Mouse (Mus musculus) thymus, postnatal 36 days (tissue): ENCODE measurements around the gene Map2k2.

Source experiments
- DNase-seq, 2 experiments: peaks; one replicate each; pipeline ENCODE4 v3.0.0; 2022; ENCODE audit warnings: mixed read lengths in 2 of 2

Gene Map2k2

DNA sequence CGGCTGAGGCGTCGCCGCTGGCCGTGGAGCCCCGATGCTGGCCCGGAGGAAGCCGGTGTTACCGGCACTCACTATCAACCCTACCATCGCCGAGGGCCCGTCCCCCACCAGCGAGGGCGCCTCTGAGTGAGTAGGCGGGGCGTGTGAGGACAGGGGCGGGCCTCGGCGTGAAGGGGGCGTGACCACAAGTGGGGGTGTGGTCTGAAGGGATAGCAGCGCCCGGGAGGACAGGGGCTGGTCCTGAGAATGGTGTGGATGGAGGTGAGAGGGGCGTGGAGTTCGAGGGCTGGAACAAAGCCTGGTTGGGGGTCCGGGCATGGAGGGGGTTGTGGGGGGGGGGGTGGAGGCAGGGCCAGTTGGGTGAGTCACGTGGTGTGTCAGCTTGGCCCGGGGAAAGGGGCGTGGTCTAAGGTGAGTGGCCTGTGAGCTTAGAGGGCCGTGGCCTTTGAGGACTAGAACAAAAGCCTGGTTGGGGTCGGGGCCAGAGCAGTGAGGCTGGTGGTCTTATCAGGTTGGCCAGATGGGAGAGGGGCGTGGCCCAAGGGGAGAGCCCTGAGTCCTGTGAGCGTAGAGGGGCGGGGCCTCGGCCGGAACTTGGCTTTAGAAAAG is 502 bp downstream of the Map2k2 start:
- DNase-seq: peak; percentile 86 to 88

DNA sequence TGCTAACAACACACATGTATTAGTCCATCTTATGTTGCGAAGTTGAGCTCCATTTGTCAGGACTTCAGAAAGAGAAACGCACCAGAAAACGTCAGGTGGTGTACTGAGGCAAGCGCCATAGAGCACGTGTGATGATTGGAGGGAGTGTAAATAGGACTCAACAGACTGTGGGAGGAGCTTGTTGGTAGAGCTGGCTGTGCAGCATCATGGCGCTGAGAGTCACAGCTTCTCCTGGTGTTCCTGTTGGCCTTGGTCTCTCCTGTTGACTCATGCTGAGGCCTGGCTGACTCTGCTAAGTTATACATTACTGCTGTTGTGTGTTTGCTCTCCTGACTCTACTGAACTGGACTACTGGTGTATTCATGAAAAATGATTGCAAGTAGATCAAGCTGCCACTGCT is 7.2 kb downstream of the Map2k2 start:
- DNase-seq: no peak

DNA sequence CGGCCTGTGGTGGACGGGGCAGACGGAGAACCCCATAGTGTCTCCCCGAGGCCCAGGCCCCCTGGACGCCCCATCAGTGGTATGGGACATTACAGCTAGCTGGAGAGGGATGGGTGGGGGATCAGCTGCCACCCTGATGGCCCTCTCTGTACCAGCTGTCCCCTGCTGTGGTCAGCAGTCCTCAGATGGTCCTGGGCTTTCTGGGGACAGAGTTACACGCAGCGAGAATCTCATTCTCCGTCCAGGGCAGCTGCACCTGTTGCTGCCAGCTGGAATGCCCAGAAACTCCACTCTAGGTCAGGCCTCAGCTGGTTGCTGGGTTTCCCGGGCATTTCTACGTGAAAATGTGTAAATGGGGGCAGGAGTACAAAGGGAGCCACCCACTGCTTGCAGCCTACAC is 13.9 kb downstream of the Map2k2 start:
- no peak for DNase-seq

DNA sequence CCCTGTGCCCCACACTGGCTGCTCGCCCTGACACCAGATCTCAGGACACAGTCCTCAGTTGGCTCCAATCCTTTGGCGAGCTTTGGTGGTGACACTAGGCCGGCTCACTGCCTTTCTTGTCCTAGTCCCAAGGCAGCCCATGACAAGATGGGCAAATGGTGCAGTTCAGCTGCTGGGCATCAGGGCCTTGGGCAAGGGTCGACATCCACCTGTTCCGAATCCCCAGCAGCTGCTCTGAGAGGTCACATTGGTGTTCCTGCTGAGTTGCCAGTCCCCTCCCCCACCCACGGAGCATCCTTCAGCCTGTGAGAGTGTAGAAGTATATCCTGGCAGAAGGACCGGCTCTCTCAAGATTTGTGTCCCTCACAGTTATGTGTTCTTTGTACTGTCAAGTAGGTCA is 14.9 kb downstream of the Map2k2 start:
- no peak for DNase-seq

DNA sequence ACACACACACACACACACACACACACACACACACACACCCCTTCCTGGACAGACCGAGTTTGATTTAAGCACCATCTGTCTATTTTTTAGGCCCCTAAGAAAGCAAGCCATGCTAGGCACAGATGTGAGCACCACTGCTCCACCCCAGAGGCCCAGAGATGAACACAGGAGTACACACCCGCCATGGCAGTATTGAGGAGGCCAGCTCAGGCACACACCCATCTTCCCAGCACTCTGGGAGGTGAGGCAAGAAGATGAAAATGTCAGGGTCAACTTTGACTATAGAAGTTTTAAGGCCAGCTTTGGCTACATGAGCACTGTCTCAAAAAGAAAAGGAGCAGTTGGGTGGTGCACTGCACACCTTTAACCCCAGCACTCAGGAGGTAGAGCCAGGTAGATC is 17.2 kb downstream of the Map2k2 start:
- no peak for DNase-seq

DNA sequence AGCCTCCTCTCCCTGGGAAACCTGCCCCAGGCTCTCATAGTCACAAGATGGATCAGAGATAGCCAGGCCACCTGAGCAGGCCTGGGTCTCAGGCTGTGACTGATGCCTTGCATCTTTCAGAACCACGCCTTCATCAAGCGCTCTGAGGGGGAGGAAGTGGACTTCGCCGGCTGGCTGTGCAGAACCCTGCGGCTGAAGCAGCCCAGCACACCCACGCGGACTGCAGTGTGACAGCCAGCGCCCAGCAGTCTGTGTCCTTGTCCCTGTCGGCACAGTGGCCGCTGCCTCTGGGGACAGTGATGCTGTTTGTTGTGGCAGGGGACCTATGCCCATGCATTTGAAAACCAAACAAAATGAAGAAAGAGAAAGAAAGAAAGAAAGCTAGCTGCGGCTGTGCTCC is 17.8 kb downstream of the Map2k2 start:
- DNase-seq: no peak

DNA sequence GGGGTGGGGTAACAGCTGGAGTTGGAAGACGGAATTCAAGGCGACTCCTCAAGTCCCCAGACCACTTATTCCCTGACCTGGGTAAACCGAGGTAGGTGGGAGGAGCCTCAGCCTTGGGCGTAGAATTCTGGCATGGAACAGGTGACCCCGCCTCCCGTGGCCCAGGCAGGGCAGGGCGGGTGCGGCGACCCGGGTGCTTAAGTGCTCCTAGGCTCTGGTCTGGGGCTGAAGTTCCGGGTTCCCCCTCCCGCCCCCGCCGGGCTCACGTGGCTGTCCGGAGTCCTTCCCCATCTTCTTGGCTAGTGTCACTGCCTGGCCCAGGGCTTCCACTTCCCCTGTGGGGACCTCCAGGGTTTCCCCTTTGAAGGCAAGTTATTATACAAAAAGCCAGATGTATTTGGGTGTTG is 28.5 kb downstream of the Map2k2 start:
- DNase-seq: peak; percentile 39 to 59

DNA sequence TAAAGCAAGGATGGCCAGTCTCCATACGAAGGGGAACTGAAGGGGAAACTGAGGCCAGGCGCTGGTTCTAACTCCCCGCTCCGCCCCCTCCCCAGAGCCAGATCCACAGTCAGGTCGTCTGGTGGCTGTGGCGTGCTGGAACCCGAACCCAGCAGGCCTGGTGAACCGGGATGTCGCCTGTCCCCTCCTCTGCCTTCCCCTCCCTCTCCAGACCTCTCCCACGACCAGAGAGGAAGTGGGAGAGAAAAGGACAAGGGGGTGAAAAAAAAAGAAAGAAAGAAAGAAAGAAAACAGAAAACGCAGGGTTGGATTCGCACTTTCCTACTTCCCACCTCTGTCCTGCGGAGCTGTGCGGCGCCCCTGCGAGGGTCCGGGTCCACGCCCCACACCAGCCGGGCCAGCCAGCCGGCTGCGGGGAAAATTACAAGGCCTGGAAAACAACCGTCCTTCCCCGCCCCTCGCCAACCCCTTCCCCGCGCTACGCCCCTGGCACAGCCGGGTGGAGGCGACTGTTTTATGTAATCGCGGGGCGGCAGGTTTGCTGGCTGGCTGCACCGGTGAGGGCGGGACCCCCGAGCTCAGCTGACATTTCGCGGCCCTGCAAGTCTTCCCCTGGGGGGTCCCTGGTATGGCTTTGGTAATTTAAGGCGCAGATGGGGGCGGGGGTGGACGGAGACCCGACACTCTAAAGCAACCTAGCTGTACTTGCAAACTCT is 29.4 kb downstream of the Map2k2 start, which contains the start of gene Zbtb7a:
Zbtb7a (plus strand) TSS at position 255 of the 716 bp plus-strand sequence.
- peak; percentile 40 to 60 for DNase-seq

DNA sequence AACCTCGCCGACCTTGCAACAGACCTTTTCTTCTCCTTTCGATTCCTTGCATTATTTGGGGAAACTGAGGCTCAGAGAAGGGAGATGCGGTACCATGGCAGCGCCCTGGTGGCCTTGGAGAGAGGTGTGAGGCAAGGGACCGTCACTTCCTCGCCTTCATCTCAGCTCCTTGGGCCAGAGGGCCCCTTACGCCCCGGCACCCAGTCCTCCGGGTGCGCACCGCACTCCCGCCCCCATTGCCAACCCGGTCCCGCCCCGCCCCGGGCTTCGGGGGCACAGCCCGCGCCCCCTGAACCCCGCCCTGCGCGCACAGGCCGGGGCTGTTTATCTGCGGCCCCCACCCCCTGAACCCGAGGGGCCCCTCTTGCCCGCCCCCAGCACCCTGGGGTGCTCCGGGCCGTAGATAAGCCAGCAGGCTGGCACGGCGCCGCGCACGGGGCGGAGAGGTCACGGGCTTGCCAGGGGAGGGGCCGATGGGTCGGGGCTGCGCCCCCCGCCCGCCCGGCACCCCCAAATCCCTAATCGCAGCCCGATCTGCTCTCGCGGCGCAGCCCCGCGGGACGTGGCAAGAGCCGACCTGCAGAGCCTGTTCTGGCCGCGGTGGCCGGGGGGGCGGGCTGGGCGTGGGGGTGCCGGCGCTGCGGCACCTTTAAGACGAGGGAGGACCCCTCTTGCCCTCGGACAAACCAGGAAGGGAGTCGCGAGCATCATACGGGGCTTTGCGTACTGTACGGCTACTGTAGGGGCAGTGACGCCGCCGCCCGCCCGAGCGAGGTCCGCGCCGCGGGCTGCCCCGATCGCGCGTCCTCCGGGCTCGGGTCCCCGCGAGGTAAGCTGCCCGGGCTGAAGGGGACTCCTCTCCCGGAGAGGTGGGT is 30.4 kb downstream of the Map2k2 start:
- peak; percentile 65 to 76 for DNase-seq

DNA sequence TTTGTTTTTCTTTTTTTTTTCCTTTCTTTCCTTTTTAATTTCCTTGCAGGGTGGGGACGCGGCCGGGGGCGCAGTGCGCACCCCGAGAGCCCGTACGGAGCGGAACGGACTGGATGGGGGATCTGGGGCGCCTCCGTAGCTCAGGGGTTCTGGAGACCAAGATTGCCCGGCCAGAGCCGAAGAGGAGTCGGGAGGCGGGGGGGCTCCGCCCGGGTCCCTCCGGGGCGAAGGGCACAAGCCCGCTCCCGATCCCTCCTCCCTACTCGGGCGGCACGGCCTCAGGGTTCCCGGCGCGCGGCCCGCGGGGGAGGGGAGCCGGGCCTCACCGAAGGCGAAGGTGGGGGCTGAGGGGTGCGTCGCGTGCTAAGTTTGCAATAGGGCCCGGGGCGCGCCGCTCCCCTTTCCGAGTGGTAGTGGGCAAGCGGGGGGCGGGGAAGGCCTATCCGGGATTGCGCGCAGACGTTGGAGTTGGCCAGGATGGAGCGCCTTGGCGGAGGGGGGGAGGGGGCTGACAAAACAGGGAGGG is 31.1 kb downstream of the Map2k2 start:
- DNase-seq: peak; percentile 85 to 91

DNA sequence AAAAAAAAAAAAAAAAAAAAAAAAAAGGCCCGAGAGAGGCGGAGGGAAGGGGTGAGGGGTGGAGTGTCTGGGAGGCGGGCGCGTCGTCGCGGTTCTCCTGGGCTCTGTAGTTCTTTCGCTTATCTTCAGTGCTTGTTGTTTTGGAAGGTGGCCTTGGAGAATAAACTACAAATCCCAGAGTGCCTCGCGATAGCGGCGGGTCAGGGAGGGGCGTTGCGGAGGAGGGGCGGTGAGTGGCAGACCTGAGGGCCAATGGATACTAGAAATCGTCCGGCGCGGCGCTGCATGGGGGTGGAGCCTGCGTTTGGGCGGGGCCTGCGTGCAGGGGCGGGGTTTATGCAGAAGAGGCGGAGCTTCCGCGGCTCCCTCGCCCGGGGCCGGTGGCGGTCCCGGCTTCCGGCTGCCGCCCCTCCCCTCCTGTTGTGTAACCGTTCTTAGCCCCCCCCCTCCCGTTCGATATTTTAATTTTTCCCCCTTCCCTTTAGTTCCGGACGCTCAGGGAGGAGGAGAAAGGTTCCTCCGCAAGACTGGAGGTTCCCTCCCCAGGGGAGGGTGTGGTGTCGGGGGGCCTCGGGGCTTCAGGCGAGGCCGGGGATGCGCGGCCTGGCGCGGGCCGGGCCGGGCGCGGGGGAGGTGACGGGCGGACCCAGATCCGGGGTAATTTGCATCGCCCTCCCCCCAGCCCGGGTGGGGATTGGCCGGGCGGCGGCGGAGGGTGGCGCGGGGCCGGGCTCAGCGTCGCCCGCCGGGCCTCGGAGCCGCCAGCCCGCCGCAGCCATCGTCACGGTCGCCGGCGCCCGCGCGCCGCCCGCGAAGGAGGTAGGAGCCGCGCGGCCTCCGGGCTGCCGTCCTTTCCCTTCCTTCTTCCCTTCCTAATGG is 31.8 kb downstream of the Map2k2 start:
- peak; percentile 98 to 100 for DNase-seq

DNA sequence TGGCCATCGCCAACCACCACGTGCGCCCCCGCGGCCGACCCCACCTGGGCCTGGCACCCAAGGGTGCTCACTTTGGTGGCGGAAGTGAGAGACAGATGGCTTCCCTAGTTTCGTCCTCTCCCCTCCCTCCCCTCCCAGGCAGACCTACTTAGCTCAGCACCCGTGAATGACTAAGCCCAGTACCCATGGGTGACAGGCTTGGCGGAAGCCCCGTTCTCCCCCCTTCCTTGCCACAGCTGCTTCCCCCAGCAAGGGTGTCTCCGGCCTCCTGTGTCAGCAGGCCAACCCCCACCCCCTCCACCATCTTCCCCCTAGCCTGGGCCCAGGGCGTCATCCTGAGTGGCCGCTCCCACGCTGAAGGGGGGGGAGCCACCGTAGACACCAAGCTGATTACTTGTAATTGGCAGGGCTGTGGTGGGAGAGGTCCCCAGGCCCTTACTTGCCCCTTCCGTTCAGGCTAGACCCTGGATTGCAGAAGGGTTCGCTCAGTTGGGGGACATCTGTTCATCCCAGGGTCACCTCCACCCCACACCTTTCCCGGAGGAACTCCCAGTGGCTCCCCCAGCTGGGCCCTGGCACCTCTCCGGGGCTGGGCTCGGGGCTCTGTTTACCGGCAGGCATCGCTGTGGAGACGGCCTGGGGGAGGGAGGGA is 32.5 kb downstream of the Map2k2 start:
- DNase-seq: no peak

DNA sequence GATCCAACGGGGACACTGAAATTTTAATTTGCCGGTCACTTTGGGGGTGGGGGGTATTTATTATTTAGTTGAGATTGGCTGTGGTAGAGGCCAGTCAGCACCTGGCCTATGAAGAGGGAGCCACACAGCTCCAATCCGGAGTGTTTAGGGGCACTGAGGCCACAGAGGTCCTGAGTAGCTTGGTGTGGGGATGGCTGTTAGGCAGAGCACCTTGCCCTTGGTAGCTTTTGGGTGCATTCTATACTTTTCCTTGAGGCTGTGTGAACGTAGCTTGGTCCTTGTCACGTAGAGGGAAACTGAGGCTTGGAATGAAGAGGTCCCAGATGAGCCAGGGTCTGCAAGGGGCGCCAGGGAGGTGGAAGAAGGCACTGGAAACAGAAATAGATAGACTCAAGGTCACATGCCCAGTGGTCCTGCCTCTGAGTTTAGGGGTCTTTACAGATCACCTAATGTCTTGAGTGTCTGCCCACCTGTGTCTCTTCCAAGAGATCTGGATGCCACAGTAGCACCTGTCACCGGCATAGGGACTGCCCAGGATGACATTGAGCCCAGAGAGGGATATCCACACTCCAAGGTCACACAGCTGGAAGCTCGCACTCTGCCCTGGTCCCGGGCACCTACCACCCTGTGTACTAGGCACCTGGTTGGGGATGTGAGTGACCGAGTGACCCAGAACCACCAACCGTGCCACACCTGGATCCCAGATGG is 33.3 kb downstream of the Map2k2 start:
- no peak for DNase-seq

DNA sequence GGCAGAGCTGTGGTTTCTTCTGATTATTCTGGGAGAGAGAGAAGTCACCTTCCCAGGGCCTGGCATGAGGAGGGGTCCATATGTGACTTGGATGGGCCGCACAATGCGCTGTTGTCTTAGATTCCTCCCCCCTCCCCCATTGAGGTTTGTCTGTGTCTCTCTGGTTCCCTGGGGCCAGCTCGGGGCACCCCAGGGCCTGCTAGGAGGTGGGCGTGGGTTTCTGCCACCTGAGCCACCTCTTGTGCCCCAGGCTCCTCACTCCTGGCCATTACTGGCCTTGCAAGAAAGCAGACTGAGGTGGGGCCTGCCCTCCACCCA is 33.8 kb downstream of the Map2k2 start:
- DNase-seq: no peak

DNA sequence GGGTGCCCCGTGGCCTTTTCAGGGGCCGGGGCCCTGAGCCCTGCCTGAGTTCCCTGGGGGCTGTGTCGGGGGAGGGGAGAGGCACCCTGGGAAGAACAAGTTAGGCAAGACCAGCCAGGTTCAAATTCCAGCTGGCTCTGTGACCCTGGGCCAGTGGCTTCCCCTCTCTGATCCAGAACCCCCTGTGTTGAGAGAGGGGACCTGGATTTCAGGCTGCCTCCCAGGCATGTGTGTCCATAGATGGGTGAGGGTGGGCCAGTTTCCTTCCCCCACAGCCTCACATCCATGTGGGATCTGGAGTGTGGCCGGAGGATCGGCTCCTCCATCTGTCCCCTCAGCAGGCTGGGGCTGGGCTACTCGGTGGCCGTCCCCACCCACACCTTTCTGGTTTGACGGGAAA is 34.3 kb downstream of the Map2k2 start:
- no peak for DNase-seq

DNA sequence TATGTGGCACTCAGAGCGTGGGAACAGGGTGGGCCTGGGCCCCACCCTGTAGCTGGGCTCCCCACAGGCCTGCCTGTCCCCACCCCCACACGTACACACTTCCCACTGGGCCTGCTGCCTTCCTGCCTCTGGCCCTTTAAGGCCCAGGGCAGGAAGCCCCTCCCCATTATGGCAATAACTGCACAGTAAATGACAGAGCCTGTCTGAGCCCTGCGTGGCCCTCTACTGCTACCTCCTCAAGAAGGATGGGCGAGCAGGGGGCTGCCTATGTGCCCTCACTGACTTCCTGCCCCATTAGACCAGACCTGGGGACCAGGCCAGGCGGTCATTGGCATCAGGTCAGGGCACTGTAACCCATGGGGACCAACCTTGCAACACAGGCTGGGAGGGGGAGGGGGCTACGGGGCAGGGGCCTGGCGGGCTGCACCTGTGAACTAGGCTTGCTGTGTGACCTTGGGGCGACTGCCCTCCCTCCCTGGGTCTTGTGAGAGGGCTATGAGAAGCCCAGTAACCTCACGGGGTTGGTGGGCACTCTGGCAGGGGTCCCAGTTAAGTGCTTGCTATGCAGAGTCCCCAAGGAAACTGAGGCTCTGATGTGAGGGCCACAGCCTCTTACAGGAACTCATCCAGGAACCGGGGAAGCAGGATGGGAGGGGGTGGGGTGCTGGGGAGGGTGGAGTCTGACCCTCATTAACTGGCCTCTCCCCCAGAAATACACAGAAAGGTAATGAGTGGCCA is 35.2 kb downstream of the Map2k2 start:
- peak in 1 of 2 experiments; percentile 57 for DNase-seq

DNA sequence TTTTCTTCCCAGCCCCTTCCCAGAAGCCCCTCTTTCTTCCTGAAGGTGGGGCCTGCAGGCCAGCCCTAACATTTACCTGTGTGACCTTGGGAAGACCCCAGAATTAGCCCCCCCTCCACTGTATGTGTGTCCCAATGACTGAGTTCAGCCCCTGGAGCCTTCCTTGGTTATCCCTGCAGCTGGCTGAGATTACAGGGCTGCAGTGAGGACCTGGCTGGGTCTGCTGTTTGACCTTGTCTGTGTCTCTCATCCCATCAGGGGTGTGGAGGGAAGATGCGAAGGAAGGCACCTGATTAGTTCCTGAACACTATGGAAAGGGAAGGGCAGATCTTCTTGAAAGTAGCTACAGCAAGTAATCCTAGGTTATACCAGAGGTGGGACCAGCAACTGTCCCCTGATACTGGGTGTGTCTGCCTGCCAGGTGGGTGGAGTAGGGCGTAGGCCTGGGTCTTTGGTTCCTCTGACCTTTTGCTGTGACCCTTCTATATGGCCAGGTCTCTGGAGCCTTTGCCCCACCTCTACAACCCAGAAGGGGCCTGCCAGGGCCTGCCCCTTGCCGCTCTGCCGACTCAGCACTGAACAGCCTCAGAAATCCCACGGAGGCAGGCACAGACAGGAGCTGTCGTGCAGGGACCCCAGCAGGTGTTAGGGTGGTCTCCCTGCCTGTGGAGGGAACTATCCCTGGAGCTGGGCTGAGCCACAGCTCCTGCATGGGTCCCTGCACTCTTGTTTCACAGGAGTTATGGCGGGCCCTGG is 35.9 kb downstream of the Map2k2 start:
- DNase-seq: no peak

DNA sequence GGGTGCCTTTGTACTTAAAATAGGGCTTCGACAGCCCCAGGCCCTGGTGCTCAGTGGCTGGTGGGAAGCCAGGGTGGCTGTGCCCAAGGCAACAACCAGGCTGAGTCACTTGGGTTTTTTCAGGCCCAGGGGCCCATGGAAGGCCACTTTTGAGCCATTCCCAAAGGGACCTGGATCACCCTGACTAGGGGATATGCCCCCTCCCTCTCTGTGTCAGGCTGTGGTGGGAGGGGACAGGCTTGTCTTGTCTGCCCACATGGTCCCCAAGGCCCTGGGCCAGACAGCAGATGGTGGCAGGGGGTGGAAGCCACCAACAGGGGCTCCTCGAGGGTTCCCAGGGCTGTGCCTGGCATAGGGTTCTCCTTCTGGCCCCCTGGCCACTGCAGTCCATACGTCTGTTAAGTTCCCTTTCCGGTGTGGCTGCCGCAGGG is 36.9 kb downstream of the Map2k2 start:
- no peak for DNase-seq

DNA sequence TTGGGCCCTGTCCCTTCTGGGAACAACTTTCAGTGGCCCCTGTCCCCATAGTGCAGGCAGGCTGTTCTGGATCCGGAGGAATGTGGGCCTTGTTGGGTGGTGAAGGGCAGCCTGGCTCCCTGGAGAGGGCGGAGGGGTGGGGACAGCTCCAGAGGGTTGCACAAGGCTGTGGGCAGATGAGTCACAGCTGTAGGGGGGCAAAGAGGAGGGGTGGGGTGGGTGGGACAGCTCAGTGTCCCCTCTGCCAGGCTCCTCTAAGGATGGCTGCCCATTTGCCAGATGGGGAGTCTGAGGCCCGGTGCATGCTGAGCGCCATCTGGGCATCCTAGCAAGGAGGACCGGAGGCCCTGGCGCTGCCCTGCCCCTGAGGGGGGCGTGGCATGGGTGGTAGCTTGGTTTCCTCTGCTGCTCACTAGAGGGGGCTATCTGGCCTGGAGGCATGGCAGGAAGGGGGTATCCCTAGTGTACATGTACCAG is 37.5 kb downstream of the Map2k2 start:
- DNase-seq: no peak
